Mouse (Mus musculus): ENCODE results near the gene Retreg1.

- TF ChIP-seq ZNF384 (IDR thresholded peaks at IDR 0.05; ENCODE audit: low read depth, low read length) (no peak), HCFC1 (IDR thresholded peaks at IDR 0.05; ENCODE audit: borderline replicate concordance, insufficient read depth, low read length) (no peak), CHD2 (IDR thresholded peaks at IDR 0.05; ENCODE audit: low read depth, low read length) (no peak)
Measured at GRCm38 (mm10) chr15:25959375-25959774, 116.4 kb downstream of the Retreg1 start.
